Mouse (Mus musculus) urinary bladder, postnatal 14 days (tissue): ENCODE data around the gene Igsf8.

Source experiments
- DNase-seq: peaks from one replicate; pipeline ENCODE4 v3.0.0; 2021; ENCODE audit warnings: low spot score

Gene Igsf8

DNA sequence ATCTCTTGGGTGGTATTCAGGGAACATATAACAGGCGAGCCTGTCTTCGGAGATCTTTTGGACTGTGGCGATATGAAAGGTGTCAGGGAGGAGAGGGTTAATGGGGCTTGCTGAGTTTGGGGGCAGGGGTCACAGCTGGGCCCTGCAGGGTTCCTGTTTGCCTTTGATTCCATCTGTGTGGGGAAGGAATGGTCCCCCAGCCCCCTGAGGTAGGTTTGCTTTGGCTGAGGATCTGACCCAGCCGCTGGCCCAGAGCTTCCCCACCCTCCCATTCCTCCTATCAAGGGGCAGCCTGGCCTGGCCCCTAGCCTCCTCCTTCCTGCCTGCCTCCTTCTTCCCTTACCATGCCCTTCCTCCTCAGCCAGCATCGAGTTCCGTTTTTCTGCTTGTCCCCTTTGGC is 41.4 kb downstream of the Igsf8 start:
- no peak for DNase-seq

DNA sequence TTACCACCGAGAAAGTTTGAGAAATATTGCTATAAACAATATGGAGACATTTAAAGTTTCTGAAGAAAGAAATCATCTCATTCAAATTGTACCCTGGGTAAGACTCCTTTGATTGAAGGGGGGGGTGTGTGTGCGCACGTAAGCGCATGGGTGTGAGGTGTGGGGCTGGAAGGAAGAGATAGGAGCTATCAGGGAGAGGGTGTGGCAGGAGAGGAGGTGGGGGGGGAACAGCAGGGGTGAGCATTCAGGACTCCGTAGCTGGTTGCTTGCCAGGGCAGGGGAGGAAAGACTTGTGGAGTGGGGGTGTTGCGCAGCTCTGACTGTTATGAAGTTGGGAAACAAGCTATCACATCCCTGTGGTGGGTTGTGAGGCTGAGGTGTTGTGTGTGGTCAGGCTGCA is 43.0 kb downstream of the Igsf8 start:
- no peak for DNase-seq

GRCm38 (mm10) chr1:172305153-172305552 is 43.7 kb downstream of the Igsf8 start:
- DNase-seq = no peak

- DNase-seq = no peak
These were observed 44.2 kb downstream of the Igsf8 start for GRCm38 (mm10) chr1:172305635-172306034.

GRCm38 (mm10) chr1:172306196-172306595 is 44.8 kb downstream of the Igsf8 start:
- DNase-seq = no peak

DNA sequence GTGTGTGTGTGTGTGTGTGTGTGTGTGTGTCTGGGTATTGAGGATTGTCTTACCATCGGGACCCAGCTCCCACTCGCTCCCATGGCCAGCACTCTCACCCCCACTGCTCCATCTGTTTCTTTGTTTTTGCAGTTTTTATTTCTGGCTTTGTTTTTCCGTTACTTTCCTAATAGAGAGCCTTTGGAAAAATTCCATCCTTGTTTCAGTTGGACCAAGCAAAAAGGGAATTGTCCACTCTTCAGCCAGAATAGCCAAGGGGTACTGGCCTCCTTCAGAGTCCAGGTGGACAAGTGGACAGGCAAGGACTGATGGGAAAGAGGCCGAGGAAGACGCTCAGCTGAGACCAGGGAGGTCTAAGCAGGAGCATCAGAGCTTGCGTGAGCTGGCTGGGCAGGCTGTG is 45.4 kb downstream of the Igsf8 start:
- no peak for DNase-seq

DNA sequence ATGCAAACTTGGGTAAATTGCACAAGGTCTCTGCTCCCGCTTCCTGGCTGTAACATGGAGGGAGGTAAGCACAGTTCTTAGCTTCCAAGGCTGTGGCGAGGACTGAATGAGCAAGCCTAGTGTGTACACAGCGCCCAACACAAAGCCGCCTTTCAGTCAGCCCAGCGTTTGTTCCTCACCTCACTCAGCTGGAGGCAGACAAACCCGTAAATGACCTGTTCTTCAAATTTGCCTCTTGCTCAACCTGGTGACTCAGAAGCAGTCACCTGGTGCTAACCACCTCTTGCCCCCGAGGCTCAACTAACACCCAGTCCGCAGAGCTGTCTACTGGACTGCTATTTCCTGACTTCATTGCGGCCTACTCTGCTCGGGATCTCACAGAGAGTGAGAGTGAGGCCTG is 46.5 kb downstream of the Igsf8 start:
- peak; percentile 48 for DNase-seq

DNA sequence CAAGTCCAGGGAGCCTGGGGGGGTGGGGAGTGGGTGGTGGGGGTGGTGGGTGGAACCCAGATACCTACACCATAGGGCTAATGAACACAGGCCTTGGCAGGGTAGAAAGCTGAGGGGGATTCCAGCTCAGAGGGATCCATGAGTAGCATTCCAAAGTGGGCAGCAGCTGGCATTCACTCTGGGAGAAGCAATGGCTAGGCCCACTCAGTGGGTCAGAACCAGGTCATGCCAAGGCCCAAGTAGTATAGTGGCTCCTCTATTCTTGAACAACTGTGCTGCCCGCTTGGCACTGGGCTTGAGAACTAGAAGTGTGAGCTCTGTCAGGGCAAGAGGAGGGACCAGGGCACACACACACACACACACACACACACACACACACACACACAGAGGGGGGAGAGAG is 47.0 kb downstream of the Igsf8 start:
- no peak for DNase-seq

GRCm38 (mm10) chr1:172309699-172310398 is 48.4 kb downstream of the Igsf8 start:
- peak; percentile 94 for DNase-seq

GRCm38 (mm10) chr1:172311248-172311906 is 49.9 kb downstream of the Igsf8 start:
- DNase-seq = peak; percentile 77

GRCm38 (mm10) chr1:172311921-172312767 is 50.7 kb downstream of the Igsf8 start:
- peak; percentile 92 for DNase-seq

DNA sequence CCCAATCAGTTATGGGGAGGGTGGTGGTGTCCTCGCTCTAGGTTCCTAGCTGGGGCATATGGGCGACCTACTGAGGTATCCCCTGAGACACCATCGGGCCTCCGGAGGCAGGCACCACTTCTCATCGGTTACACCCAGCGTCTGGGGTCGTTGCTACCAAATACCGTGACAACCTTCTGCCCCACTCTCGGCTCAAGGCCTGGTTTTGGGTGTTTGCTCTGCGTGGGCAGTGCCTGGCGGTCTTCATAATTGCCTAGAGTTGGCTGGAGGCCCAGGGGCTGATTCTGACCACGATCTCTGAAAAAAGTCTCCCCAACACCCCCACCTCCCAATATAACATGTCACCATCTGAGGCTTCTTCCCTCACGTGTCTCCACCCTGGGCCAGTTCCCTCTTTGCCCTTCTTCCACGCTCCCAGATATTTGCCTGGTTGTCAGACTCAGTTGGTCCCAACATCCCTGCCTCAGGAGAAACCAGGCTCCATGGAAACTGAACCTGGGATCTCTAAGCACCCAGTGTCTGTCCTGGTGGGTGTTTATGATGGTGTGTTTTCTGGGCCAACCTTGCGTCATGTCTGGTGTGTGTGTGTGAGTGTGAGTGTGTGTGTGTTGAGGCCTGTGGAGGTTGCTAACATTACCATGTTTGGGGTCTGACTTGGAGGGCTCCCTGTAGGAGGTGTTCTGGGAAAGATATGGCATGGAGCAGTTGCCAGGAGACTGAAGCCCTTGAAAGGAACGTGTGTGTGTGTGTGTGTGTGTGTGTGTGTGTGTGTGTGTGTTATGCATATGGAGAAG is 51.5 kb downstream of the Igsf8 start:
- no peak for DNase-seq

GRCm38 (mm10) chr1:172313613-172314411 is 52.4 kb downstream of the Igsf8 start:
- no peak for DNase-seq

DNA sequence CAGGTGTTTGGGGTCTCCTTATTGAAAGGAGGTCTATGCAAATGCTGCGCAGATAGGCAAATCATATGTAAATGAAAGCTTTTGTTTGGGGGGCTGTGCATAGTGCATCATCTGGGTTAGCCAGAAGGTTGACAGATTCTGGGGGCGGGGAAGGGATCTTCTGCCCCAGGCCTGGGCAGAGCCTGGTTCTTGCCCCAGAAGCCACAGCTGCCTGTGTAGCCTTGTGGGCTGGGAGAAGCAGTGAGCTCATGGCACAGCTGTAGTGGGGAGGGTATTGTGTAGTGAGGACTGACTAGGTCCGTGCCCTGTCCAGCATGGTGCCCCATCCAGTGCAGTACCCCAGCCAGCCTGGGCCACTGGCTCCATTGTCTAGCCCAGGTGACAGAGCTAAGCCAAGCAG is 53.5 kb downstream of the Igsf8 start:
- DNase-seq = no peak

GRCm38 (mm10) chr1:172317431-172317830 is 56.0 kb downstream of the Igsf8 start:
- DNase-seq = no peak

DNA sequence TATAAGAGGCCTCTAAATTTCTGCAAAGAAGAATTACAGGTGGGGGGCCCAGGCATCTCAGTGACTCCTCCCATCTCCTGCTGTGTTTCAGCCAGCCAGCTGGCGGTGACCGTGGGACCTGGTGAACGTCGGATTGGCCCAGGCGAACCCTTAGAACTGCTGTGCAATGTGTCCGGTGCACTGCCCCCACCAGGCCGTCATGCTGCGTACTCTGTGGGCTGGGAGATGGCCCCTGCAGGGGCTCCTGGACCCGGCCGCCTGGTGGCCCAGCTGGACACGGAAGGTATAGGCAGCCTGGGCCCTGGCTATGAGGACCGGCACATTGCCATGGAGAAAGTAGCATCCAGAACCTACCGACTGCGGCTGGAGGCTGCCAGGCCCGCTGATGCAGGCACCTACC is 56.5 kb downstream of the Igsf8 start:
- DNase-seq = no peak

DNA sequence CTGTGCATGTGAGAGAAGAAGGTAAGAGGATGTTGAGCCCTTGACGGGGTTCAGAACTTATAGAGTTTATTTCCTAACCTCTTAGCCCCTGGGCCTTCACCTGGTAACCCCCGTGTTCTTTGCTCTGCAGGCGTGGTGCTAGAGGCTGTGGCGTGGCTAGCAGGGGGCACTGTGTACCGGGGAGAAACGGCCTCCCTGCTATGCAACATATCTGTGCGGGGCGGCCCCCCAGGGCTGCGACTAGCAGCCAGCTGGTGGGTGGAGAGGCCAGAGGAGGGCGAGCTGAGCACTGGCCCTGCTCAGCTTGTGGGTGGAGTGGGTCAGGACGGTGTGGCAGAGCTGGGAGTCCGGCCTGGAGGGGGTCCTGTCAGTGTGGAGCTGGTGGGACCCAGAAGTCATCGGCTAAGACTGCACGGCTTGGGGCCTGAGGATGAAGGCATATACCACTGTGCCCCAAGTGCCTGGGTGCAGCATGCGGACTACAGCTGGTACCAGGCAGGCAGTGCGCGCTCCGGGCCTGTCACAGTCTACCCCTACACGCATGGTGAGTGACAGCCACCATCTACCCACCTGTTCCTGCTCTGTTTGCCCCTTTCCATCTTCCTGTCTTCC is 57.1 kb downstream of the Igsf8 start:
- no peak for DNase-seq

- DNase-seq = no peak
These were observed 57.9 kb downstream of the Igsf8 start for GRCm38 (mm10) chr1:172319346-172319745.

GRCm38 (mm10) chr1:172319921-172320411 is 58.5 kb downstream of the Igsf8 start:
- no peak for DNase-seq

DNA sequence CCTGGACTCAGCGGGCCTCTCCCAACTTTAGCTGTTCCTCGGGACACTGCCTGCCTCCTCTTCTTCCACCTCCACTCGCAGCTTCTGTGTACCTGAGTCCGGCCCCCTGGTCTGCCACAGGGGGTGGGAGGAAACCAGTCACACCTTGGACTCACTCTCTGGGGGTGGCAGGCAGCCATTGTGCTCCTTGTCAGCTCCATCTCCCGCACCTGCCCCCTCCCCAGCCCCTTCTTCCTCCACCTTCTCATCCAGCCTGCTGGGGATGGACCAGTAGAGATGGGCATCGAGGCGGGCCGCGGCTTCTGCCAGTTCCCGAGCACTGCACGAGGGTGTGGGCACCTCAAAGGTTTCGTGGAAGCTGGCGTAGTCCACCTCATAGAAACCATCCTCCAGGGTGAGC is 61.3 kb downstream of the Igsf8 start:
- DNase-seq = no peak

- DNase-seq = no peak
These were observed 61.9 kb downstream of the Igsf8 start for GRCm38 (mm10) chr1:172323298-172323697.
